Mouse (Mus musculus) B cell, adult (primary cell): Measurements from ENCODE around the gene Hephl1. TPM values are rescaled to one million over a fixed set of nuclear protein-coding genes. Genes with fewer than 3 reads are reported as not detected.

Source experiments
- total RNA-seq: library from RNA; stranded (reverse); gene quantifications from 4 replicates; pipeline ENCODE4 v1.2.4, GENCODE M21; 2023; ENCODE audit not compliant: inconsistent age

The Hephl1 gene
- not detected in 4 replicates for total RNA-seq

GRCm38 (mm10) chr9:15112008-15112407, at the start of gene Hephl1:
TSS of gene Hephl1 (minus strand) at chr9:15112108.

GRCm38 (mm10) chr9:15045084-15045669, 66.7 kb downstream of the Hephl1 start, which contains the start of gene Panx1:
TSS of gene Panx1 (minus strand) at chr9:15045478.

Other genes starting within 250 kb of the Hephl1 start
- 0.81 to 1.1 TPM (median 0.81 TPM) in 3 of 4 replicates, not detected in the other for gene Izumo1r, start 208.2 kb downstream of the Hephl1 start, total RNA-seq
- 43.9 to 56.0 TPM (median 49.1 TPM) in 4 replicates for gene Panx1, start 66.6 kb downstream of the Hephl1 start, total RNA-seq
- gene Vstm5, start 126.9 kb upstream of the Hephl1 start, total RNA-seq: not detected in 4 replicates
- gene Med17, start 167.8 kb upstream of the Hephl1 start, total RNA-seq: 42.8 to 48.9 TPM (median 47.4 TPM) in 4 replicates
- gene Taf1d, start 194.1 kb upstream of the Hephl1 start, total RNA-seq: 318 to 362 TPM (median 342 TPM) in 4 replicates
- gene 4931406C07Rik, start 194.3 kb upstream of the Hephl1 start, total RNA-seq: 5.0 to 7.9 TPM (median 5.3 TPM) in 4 replicates
- 38.1 to 56.9 TPM (median 52.5 TPM) in 4 replicates for gene Cep295, start 245.7 kb upstream of the Hephl1 start, total RNA-seq